Mouse (Mus musculus) hematopoietic stem cell, adult 5-6 weeks (primary cell): ENCODE data around the gene Adgrl4. TPM values are rescaled to one million over a fixed set of nuclear protein-coding genes. Genes with fewer than 3 reads are reported as not detected.

Source experiments
- ATAC-seq, 2 experiments: fragments of 125-278 bp in 1 of 2; replicated peaks in 1 of 2; 2 replicates each; pipeline ENCODE4 v1.8.0; 2016 to 2017; ENCODE audit warnings: inconsistent platforms in 2 of 2, mild to moderate bottlenecking in 2 of 2, moderate number of reproducible peaks in 2 of 2, low read depth in 1 of 2, moderate TSS enrichment in 1 of 2; ENCODE audit not compliant: low FRiP score in 2 of 2, poor library complexity in 2 of 2, severe bottlenecking in 2 of 2, insufficient read depth in 1 of 2, low TSS enrichment in 1 of 2
- total RNA-seq: library from RNA; stranded (forward); fragments of 172-1452, 232-1000 nt; gene quantifications from 2 replicates; pipeline ENCODE4 v1.2.3, GENCODE M21; 2017

Adgrl4 gene
- total RNA-seq, 1 experiment from 2014 or later, result 1,485 TPM

GRCm38 (mm10) chr3:151591904-151592303 is 154.2 kb downstream of the Adgrl4 start:
- no peak for ATAC-seq
